Mouse (Mus musculus) neural tube, embryonic 14.5 days (tissue): ENCODE data around the gene Ppp1r2. TPM values are rescaled to one million over a fixed set of nuclear protein-coding genes. Genes with fewer than 3 reads are reported as not detected.

Source experiments
- ATAC-seq: fragments of 200-750 bp; cut with Nextera tagmentation; 2 replicates; pipeline ENCODE4 v1.8.0; 2017; ENCODE audit warnings: low read depth, mild to moderate bottlenecking, moderate TSS enrichment, moderate library complexity
- H3K27ac ChIP-seq: fragments of 300-500 bp; sonication (generic); 2 replicates; pipeline ENCODE4 v1.5.1; 2014; ENCODE audit warnings: low read depth, mild to moderate bottlenecking, control low read depth, low read length, moderate library complexity, mixed read lengths
- H3K27me3 ChIP-seq: fragments of 300-500 bp; sonication (generic); 2 replicates; pipeline ENCODE4 v1.6.1; 2014; ENCODE audit warnings: low read length; ENCODE audit not compliant: control insufficient read depth, insufficient read depth
- H3K36me3 ChIP-seq: fragments of 300-500 bp; sonication (generic); 2 replicates; pipeline ENCODE4 v1.6.1; 2014; ENCODE audit warnings: low read length, mixed read lengths; ENCODE audit not compliant: control insufficient read depth, insufficient read depth
- H3K4me1 ChIP-seq: fragments of 300-500 bp; sonication (generic); 2 replicates; pipeline ENCODE4 v1.6.1; 2014; ENCODE audit warnings: low read length; ENCODE audit not compliant: control insufficient read depth, insufficient read depth
- H3K4me2 ChIP-seq: fragments of 300-500 bp; sonication (generic); 2 replicates; pipeline ENCODE4 v1.6.1; 2014; ENCODE audit warnings: mild to moderate bottlenecking, low read depth, low read length, control low read depth
- H3K4me3 ChIP-seq: fragments of 300-500 bp; sonication (generic); 2 replicates; pipeline ENCODE4 v1.5.1; 2014; ENCODE audit warnings: low read depth, low read length, control low read depth, mixed read lengths
- H3K9ac ChIP-seq: fragments of 300-500 bp; sonication (generic); replicated peaks from 2 replicates; pipeline ENCODE4 v1.6.1; 2014; ENCODE audit warnings: low read depth, mild to moderate bottlenecking, control low read depth, low read length, mixed read lengths
- H3K9me3 ChIP-seq: fragments of 300-500 bp; sonication (generic); 2 replicates; pipeline ENCODE4 v1.6.1; 2016; ENCODE audit warnings: low read length; ENCODE audit not compliant: control insufficient read depth
- WGBS: fragments of 180-500 bp; shearing (Covaris S2); extraction: QIAGEN DNeasy Blood & Tissue Kit; methylation state at CpG from one replicate; pipeline ENCODE4 v1.1.7; 2014; 5-methylcytosine and 5-hydroxymethylcytosine counted together
- polyA plus RNA-seq: library from polyadenylated mRNA; unstranded; fragments of >200 nt; fragmentation: Nextera tagmentation; extraction: Ambion mirVana; gene quantifications from 2 replicates; pipeline ENCODE4 v1.2.1, GENCODE M21; 2014

Ppp1r2 gene
- polyA plus RNA-seq, 1 experiment from 2014 or later: 92.3 TPM

DNA sequence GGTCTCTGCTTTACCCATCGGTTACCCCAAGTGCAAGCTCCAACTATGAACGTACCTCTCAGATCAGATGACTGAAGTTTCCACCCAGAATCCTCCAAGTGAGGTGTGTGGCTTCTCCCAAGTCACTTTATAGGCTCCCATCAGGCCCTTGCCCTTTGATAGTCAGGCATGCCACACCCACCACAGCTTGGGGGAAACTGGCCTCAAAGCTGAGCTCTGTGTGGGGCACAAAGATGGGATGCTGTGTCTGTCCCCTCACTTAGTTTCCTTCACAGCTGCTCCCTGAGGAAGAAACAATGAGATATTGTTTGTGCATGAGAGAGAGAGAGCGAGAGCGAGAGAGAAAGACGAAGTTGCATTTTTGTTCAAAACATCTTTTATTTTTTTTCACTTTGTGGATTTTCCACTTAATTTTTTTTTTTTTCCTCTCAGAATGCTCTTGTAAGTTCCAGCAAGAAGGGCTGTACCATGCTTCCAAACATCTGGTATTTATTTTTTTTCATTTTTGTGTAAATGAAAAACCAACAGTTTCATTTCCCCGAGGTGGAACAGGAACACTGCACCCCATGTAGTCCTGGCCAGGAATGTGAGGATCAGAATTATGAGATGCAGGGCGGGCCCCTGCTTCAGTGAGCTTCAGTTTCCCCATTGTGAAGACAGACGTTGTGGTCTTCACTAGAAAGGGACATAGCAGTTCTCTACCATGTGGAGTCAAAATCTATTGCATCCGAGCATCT, 39.6 kb upstream of the Ppp1r2 start, which contains the start of gene Apod:
Gene Apod, minus strand, starts transcription at position 312 of the 737 bp plus-strand sequence.
- no peak within 1 kb of the TSS for H3K4me3 ChIP-seq
- H3K4me1 ChIP-seq: peaks cover 3% of the 10 kb centered on the region; the same call in 1 of the 2 replicates
- no peak within 1 kb of the TSS for H3K9ac ChIP-seq
- H3K36me3 ChIP-seq: no peaks in the 10 kb centered on the region
- no peak within 1 kb of the TSS for H3K4me2 ChIP-seq
- 46% methylated on average over 9 of the region's 9 CpGs for WGBS
- ATAC-seq: no peak
- no peaks in the 10 kb centered on the region for H3K27me3 ChIP-seq
- H3K27ac ChIP-seq: no peak within 1 kb of the TSS
- H3K9me3 ChIP-seq: no peaks in the 10 kb centered on the region

DNA sequence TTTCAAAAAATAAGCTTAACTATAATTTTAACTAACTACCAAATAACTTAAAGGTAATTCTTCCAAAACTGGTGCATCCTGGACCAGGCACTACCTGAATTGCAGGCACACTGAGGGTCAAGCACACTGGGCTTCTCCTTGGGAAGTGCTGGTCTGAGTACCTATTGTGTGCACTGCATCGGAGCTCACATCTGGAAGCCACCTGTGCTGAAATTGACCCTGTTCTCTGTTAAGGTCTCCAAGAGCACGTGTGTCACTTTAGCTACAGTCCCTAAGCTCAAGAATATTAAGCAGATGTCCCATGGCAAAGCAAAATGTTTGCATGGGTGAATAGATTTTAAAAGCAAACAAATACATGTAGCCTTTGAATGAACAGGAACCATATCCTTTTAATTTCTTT, 38.5 kb upstream of the Ppp1r2 start:
- ATAC-seq: no peak
- H3K9me3 ChIP-seq: no peaks in the 10 kb centered on the region

DNA sequence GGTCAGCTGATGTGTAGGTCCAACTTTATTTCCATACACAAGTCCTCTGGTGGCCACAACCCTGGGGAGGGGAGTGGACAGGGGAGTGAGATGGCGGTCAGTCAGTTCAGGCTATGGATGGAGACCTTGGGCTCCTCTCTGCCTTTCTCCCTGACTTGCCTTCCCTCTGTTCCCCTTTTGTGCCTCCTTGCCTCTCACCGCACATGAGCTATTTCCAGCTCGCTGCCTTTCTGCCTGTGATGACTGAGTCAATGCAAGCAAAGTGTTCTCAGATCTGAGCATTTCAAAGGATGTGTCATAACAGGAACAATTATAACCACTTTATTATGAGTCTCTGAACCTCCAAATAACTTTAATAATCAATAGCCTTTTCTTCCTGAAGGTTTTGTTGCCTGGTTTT, 37.2 kb upstream of the Ppp1r2 start:
- no peak overlapping the region for H3K9ac ChIP-seq
- H3K27ac ChIP-seq: no peak overlapping the region
- ATAC-seq: no peak
- WGBS: 85% methylated on average over 3 of the region's 3 CpGs
- H3K4me1 ChIP-seq: peaks cover 3% of the 10 kb centered on the region; the same call in 1 of the 2 replicates
- no peak overlapping the region for H3K4me2 ChIP-seq
- H3K27me3 ChIP-seq: no peaks in the 10 kb centered on the region
- H3K36me3 ChIP-seq: no peaks in the 10 kb centered on the region
- no peak overlapping the region for H3K4me3 ChIP-seq
- H3K9me3 ChIP-seq: no peaks in the 10 kb centered on the region

More for the DNA sequence above, 38.5 kb upstream of the Ppp1r2 start:
- Histone ChIP-seq H3K27me3 (no peaks in the 10 kb centered on the region), H3K4me3 (no peak overlapping the region), H3K36me3 (no peaks in the 10 kb centered on the region), H3K27ac (no peak overlapping the region), H3K4me2 (no peak overlapping the region), H3K4me1 (peaks cover 3% of the 10 kb centered on the region; the same call in 1 of the 2 replicates), H3K9ac (no peak overlapping the region)
- 71% methylated on average over 2 of the region's 2 CpGs for WGBS

DNA sequence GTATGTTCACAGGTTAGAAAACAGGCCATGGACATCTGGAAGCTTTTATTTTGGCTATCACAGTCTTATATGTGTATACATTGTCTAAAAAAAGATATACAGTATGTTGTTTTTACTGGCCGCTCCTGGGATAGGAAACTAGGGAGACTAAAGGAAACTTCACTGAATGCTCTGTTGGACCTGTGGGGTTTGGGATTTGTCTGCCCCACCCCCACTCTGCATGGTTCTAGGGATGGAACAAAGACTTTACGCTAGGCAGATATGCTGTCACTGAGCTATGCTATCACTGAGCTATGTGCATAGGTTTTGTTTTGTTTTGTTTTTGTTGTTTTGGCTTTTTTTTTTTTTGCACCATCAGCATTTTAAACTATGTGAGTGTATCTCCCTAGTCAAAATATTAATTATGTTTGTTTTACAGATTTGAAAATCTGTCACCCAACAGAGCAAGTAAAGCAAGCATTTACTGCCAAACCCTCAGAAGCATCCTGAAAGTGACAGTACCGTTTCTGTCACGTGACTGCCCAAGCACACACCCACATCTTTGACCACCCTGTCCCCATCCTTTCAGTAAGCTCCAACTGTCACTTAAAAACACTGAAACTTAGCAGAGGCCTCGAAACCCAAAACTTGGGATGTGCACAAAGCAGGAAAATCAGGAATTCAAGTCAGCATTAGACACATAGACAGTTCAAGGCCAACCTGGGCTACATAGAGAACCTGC, 30.3 kb upstream of the Ppp1r2 start:
- no peak for ATAC-seq
- Histone ChIP-seq H3K4me2 (no peak overlapping the region), H3K4me3 (no peak overlapping the region), H3K36me3 (no peaks in the 10 kb centered on the region), H3K27ac (no peak overlapping the region), H3K27me3 (no peaks in the 10 kb centered on the region), H3K4me1 (no peaks in the 10 kb centered on the region), H3K9ac (no peak overlapping the region), H3K9me3 (no peaks in the 10 kb centered on the region)
- WGBS: 80% methylated on average over 5 of the region's 5 CpGs

DNA sequence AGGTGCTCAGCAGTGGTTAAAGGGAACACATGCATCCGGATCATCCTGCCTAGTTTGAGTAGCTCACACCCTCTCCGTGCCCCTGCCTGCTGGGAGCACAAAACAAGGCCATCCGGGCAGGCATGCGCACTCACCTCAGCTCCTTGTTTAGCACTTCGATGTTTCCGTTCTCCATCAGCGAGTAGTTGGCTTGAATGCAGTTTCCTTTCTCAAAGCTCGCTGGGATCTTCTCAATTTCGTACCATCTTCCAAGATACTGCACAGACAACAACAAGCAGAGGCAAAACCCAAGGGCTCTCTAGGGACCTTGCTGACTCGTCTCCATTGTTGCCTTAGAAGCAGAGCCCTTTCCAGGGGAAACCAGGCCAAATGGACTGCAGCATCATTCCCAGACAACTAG, 28.2 kb upstream of the Ppp1r2 start:
- ATAC-seq: no peak
- Histone ChIP-seq H3K4me3 (no peak overlapping the region), H3K27ac (0 out of 2 replicates have a peak overlapping the region, but pooled peaks have one; percentile 28), H3K4me1 (peaks cover 4% of the 10 kb centered on the region; the same call in 1 of the 2 replicates), H3K9ac (no peak overlapping the region), H3K36me3 (no peaks in the 10 kb centered on the region), H3K9me3 (no peaks in the 10 kb centered on the region), H3K27me3 (no peaks in the 10 kb centered on the region), H3K4me2 (no peak overlapping the region)
- 70% methylated on average over 10 of the region's 10 CpGs for WGBS

DNA sequence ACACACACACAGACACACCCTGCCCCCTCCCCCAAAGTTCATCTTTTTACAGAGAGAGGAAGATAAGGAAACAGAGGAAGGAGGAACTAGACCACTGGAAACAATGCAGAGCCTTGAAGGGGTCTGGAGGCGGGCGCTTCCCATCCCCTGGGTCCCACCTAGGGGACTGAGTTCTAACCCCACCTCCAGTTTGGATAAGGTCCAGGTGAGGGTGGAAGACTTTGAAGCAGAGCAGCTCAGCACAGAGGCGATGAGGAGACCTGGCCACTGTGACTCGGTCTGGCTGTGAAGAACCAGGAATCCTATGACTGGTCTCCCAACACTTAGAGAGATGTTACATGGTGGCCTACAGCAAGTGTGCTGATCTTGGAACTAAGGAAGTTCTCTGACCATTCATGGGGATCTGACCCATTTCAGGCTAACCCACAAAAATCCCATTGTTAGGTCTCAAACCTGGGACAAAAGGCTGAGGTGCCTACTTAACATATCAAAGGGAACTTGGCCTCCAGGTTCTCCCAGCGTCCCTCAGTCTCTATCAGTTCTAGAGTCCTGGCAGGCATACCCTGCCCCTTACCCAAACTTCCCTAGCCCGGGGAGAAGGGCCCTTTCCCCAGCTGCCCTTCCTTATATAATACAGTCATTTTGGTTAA, 25.9 kb upstream of the Ppp1r2 start:
- no peak overlapping the region for H3K4me3 ChIP-seq
- no peaks in the 10 kb centered on the region for H3K36me3 ChIP-seq
- 76% methylated on average over 6 of the region's 6 CpGs for WGBS
- H3K9me3 ChIP-seq: no peaks in the 10 kb centered on the region
- H3K4me1 ChIP-seq: peaks cover 4% of the 10 kb centered on the region; the same call in 1 of the 2 replicates
- no peak overlapping the region for H3K9ac ChIP-seq
- H3K27me3 ChIP-seq: no peaks in the 10 kb centered on the region
- no peak overlapping the region for H3K4me2 ChIP-seq
- H3K27ac ChIP-seq: no peak overlapping the region
- ATAC-seq: no peak

DNA sequence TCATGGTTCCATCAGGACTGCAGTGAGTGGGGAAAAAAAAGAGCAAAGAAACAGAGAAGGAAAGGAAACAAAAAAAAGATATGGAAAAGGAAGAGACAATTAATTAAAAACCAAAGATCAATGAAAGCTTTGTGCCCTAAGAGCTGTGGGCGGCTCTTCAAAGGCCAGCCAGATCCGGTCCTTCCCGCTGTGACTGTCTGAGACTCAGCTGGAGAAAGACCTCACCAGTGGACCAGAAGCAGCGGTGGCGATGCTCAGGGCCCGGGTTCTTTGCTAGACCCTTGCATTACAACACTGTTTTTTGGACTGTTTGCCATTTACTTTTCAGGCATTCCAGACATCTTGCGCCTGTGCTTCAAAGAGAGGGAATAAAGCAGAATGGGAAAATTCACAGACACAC, 25.4 kb upstream of the Ppp1r2 start:
- H3K9ac ChIP-seq: no peak overlapping the region; the same call in 1 of the 2 replicates
- H3K4me3 ChIP-seq: no peak overlapping the region
- H3K27ac ChIP-seq: no peak overlapping the region
- H3K27me3 ChIP-seq: no peaks in the 10 kb centered on the region
- WGBS: 43% methylated on average over 7 of the region's 7 CpGs
- no peak overlapping the region for H3K4me2 ChIP-seq
- H3K4me1 ChIP-seq: peaks cover 4% of the 10 kb centered on the region; the same call in 1 of the 2 replicates
- no peaks in the 10 kb centered on the region for H3K9me3 ChIP-seq
- no peak for ATAC-seq
- no peaks in the 10 kb centered on the region for H3K36me3 ChIP-seq

DNA sequence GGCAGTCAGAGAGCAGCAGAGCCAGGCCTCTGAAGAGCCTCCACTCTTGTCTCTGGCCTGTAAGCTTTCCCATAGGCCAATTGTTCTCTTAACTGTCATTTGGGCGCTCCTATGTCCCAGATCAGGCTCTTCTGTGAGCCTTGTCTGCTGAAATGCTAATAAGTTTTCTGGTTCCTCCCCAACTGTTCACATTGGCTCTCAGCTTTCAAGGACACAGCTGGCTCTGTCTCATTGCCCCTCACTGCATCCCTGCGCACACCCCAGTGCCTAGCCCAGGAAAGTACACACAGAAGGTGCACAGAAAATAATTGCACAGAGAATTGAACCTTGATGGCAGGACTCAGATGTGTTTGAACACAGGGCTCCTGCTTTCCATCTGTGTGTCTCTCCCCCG, 24.9 kb upstream of the Ppp1r2 start:
- no peaks in the 10 kb centered on the region for H3K9me3 ChIP-seq
- H3K9ac ChIP-seq: no peak overlapping the region
- no peaks in the 10 kb centered on the region for H3K27me3 ChIP-seq
- H3K27ac ChIP-seq: no peak overlapping the region
- no peak for ATAC-seq
- no peak overlapping the region for H3K4me3 ChIP-seq
- no peak overlapping the region for H3K4me2 ChIP-seq
- H3K4me1 ChIP-seq: peaks cover 4% of the 10 kb centered on the region; the same call in 1 of the 2 replicates
- H3K36me3 ChIP-seq: no peaks in the 10 kb centered on the region
- WGBS: 26% methylated on average over 3 of the region's 3 CpGs
